Mouse (Mus musculus) liver, embryonic 14.5 days (tissue): Measurements from ENCODE around the gene Ntm.

Experiments used
- CTCF ChIP-seq: IDR thresholded peaks from 2 replicates; pipeline ENCODE4 v1.5.1; 2016; ENCODE audit warnings: antibody characterized with exemption, low read depth, control low read depth
- EP300 ChIP-seq: IDR thresholded peaks from 2 replicates; pipeline ENCODE4 v1.6.1; 2016; ENCODE audit warnings: antibody characterized with exemption, low read depth

- no peak for TF ChIP-seq CTCF
- no peak for TF ChIP-seq EP300
These were observed 367.6 kb downstream of the Ntm start for GRCm38 (mm10) chr9:29595321-29595720.
